Mouse (Mus musculus) left cerebral cortex, adult 2 months (tissue): ENCODE results near the gene Sun2. TPM values are rescaled to one million over a fixed set of nuclear protein-coding genes. Genes with fewer than 3 reads are reported as not detected.

Source experiments
- DNase-seq, 2 experiments: peaks; one replicate each; pipeline ENCODE4 v3.0.0; 2021 to 2022; ENCODE audit warnings: low spot score in 2 of 2, mixed read lengths in 1 of 2; ENCODE audit errors: extremely low spot score in 1 of 2
- H3K27ac ChIP-seq: fragments of 200-600 bp; 2 replicates; pipeline ENCODE4 v1.8.1; 2022
- H3K4me3 ChIP-seq: fragments of 200-600 bp; 2 replicates; pipeline ENCODE4 v1.8.1; 2022
- CTCF ChIP-seq: fragments of 200-600 bp; IDR thresholded peaks from 2 replicates; pipeline ENCODE4 v1.8.1; 2022; ENCODE audit warnings: antibody characterized with exemption, mild to moderate bottlenecking, moderate library complexity
- intact Hi-C: fragments of 180-260 bp; cut with DNase I; formaldehyde crosslinking; loops from one replicate; pipeline ENCODE4 v1.15.1; 2025
- total RNA-seq, 2 experiments: library from RNA; stranded (reverse); gene quantifications; 2 replicates each; pipeline ENCODE4 v1.2.3; 2021

Gene Sun2
- total RNA-seq, 2 experiments from 2014 or later, result 43.9 to 46.5 TPM

- no peak for DNase-seq
- Histone ChIP-seq H3K4me3 (peak overlapping the region; percentile 40), H3K27ac (no peak overlapping the region)
- intact Hi-C loops, result loop anchor here (5.0 kb wide), 1 partner anchor 322 kb away; the partner anchor contains the start of gene Pdgfb
- no peak for TF ChIP-seq CTCF
These were observed 52.5 kb downstream of the Sun2 start for GRCm38 (mm10) chr15:79689662-79690425.

GRCm38 (mm10) chr15:79688268-79688956 is 53.9 kb downstream of the Sun2 start:
- TF ChIP-seq CTCF, result no peak
- H3K27ac ChIP-seq, result peak overlapping the region; percentile 92
- intact Hi-C loops, result loop anchor here (5.0 kb wide), 1 partner anchor 324 kb away; the partner anchor contains the start of gene Pdgfb
- peak overlapping the region; percentile 88 for H3K4me3 ChIP-seq
- no peak for DNase-seq

GRCm38 (mm10) chr15:79687646-79688267 is 54.6 kb downstream of the Sun2 start, which contains the start of gene Josd1:
Josd1 (minus strand) TSS chr15:79687919.
- peak; percentile 96 to 98 for DNase-seq
- intact Hi-C loops, result loop anchor here (2.0 to 5.0 kb wide), 2 partner anchors 29 to 325 kb away; partner anchors contain the start of genes Cby1, Fam227a and Pdgfb
- no peak for TF ChIP-seq CTCF

GRCm38 (mm10) chr15:79687175-79687574 is 55.2 kb downstream of the Sun2 start:
- no peak for TF ChIP-seq CTCF
- Histone ChIP-seq H3K4me3 (peak overlapping the region; percentile 88), H3K27ac (peak overlapping the region; percentile 92)
- intact Hi-C loops, result loop anchor here (2.0 to 5.0 kb wide), 2 partner anchors 28 to 325 kb away; partner anchors contain the start of genes Cby1, Fam227a and Pdgfb
- DNase-seq, result peak in 1 of 2 experiments; percentile 37

More at GRCm38 (mm10) chr15:79687646-79688267, 54.6 kb downstream of the Sun2 start, which contains the start of gene Josd1:
- H3K4me3 ChIP-seq, result peak within 1 kb of the TSS; percentile 88
- H3K27ac ChIP-seq, result peak within 1 kb of the TSS; percentile 92

- TF ChIP-seq CTCF, result no peak
- H3K27ac ChIP-seq, result peak overlapping the region; percentile 92
- peak overlapping the region; percentile 88 for H3K4me3 ChIP-seq
- DNase-seq, result no peak
- intact Hi-C loops, result loop anchor here (2.0 to 5.0 kb wide), 2 partner anchors 27 to 326 kb away; partner anchors contain the start of genes Cby1, Fam227a and Pdgfb
These were observed 56.1 kb downstream of the Sun2 start for GRCm38 (mm10) chr15:79686046-79686869.

GRCm38 (mm10) chr15:79685141-79685641 is 57.1 kb downstream of the Sun2 start:
- no peak overlapping the region for H3K27ac ChIP-seq
- TF ChIP-seq CTCF, result no peak
- DNase-seq, result no peak
- intact Hi-C loops, result loop anchor here (5.0 kb wide), 1 partner anchor 327 kb away; the partner anchor contains the start of gene Pdgfb
- peak overlapping the region; percentile 88 for H3K4me3 ChIP-seq

- intact Hi-C loops, result loop anchor here (5.0 kb wide), 1 partner anchor 328 kb away; the partner anchor contains the start of gene Pdgfb
- no peak for TF ChIP-seq CTCF
- no peak for DNase-seq
- Histone ChIP-seq H3K4me3 (peak overlapping the region; percentile 88), H3K27ac (no peak overlapping the region; the same call in 1 of the 2 replicates)
These were observed 57.7 kb downstream of the Sun2 start for GRCm38 (mm10) chr15:79684616-79685015.

- intact Hi-C loops, result no loop called here
These were observed 58.5 kb downstream of the Sun2 start for GRCm38 (mm10) chr15:79683707-79684465.

GRCm38 (mm10) chr15:79683146-79683545 is 59.2 kb downstream of the Sun2 start:
- intact Hi-C loops, result no loop called here
- Histone ChIP-seq H3K4me3 (peak overlapping the region; percentile 88; the same call in 1 of the 2 replicates), H3K27ac (no peak overlapping the region)
- DNase-seq, result no peak
- no peak for TF ChIP-seq CTCF

More at GRCm38 (mm10) chr15:79683707-79684465, 58.5 kb downstream of the Sun2 start:
- Histone ChIP-seq H3K4me3 (peak overlapping the region; percentile 88), H3K27ac (no peak overlapping the region; the same call in 1 of the 2 replicates)
- no peak for TF ChIP-seq CTCF
- no peak for DNase-seq

GRCm38 (mm10) chr15:79681973-79682372 is 60.4 kb downstream of the Sun2 start:
- no peak overlapping the region for H3K27ac ChIP-seq
- H3K4me3 ChIP-seq, result no peak overlapping the region
- intact Hi-C loops, result no loop called here
- TF ChIP-seq CTCF, result no peak
- no peak for DNase-seq
